Mouse (Mus musculus): Measurements from ENCODE around the gene Itih4.

GRCm38 (mm10) chr14:30903036-30903435 lies 16.8 kb downstream of the Itih4 start:
- TF ChIP-seq CTCF (conservative IDR thresholded peaks at IDR 0.05; ENCODE audit: low read length) (no peak), POU5F1 (IDR thresholded peaks at IDR 0.05; ENCODE audit: borderline replicate concordance, low read length) (no peak), NANOG (IDR thresholded peaks at IDR 0.05; ENCODE audit: borderline replicate concordance, low read length) (no peak)
